Mouse (Mus musculus) embryo, embryonic 9.5 days (tissue): ENCODE measurements around the gene Grik4.
"Not testable (repeated sequence)": the region's sequence is repeated elsewhere in the genome, so short reads cannot be mapped to it uniquely, and the experiment has no call there.

ENCODE experiments used
- DNase-seq: peaks from one replicate; pipeline ENCODE4 v3.0.0-alpha.2; 2017; ENCODE audit errors: extremely low spot score

Gene Grik4

DNA sequence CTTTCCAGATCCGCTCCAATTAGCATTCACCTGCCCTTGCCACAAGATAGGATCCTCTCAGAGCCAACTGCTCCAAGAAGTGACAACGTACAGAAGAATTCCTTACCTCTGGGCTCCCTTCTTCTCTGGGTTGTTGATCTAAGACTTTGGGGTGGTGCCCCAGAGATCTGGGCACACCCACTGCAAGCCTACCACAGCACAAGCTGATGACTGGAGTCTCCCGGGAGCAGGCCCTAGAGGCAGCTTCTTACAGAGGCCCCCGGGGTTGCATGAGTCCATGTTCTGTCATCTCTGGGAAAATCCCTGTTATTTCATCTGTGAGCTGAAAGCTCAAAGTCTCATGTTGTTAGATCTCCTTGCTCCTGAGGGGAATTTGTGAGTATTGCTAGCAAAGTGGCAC, 146.0 kb downstream of the Grik4 start:
- DNase-seq, result no peak

GRCm38 (mm10) chr9:42797276-42797675, 147.0 kb downstream of the Grik4 start:
- no peak for DNase-seq

GRCm38 (mm10) chr9:42795881-42796280, 148.4 kb downstream of the Grik4 start:
- no peak for DNase-seq

DNA sequence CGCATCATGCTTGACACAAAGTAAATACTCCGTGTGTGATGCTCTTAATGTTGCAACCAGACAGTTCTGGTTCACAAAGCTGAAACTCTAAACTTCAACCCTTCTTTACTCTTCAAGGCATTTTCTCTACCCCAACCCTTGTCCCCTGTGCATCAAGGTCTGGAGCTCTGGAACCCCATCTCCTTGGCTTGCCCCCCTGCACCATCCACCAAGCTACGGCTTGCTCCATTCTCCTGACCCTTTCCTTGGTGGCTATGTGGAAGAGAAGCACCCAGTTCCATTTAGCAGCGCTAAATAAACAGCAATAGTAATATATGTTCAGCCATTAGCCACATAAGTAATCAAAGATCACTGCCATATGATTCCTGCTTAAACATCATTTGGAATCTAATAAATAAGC, 150.3 kb downstream of the Grik4 start:
- no peak for DNase-seq

DNA sequence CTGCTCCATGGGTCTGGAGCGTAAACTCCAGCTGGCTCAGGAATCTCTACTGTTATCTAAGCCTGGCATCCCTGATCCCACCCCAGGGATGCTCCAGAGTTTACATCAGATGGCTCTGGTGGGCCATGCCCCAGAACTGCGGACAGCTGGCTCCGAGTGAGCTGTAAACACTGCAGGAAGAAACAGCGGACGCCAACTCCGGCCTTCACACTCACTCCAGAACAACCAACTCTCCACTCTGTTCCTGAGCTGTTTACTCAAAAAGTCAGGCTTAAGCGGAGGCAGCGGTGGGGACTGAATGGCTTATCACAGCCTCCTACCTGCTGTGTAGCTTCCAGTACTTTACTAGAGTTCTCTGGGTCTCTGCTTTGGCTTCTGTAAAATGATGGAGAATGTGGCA, 150.7 kb downstream of the Grik4 start:
- DNase-seq, result no peak

GRCm38 (mm10) chr9:42792381-42792780, 151.9 kb downstream of the Grik4 start:
- DNase-seq, result no peak

DNA sequence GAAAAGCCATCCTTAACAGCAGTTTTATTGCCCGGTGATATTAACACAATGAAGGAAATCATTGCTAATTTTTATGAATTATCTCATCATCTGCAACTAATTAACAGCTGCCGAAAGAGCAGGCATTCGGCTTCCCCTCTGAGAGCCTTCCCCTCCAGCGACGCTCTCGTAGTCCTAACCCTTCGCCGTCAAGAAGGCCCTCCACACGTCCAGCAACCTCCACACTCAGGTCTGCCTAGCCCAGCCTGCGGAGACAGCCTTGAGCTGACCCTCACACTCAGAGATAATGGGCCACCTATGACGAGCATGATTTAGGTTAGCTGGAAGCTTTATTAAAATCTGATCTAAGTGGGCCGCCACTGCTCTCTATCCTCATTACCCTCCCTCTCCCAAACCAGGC, 152.5 kb downstream of the Grik4 start:
- no peak for DNase-seq

GRCm38 (mm10) chr9:42791346-42791745, 152.9 kb downstream of the Grik4 start:
- no peak for DNase-seq

DNA sequence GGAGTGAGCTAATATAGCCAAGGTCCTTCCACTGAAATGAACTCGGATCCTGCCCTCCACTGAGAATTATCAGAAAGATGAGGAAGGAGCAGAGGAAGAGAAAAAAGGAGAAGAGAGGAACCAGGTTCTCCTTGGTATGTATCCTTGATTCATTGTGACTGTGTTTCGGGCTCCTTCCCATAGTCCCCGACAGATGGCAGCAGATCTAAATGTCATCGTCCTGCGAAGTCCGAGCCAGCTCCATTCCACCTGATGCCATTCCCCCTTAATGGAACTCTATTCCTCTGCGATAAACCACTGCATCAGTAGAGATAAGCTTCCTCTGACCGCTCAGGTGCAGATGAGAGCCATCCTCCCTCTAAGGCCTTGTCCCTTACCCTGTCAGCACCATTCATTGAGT, 155.8 kb downstream of the Grik4 start:
- DNase-seq, result peak; percentile 45

DNA sequence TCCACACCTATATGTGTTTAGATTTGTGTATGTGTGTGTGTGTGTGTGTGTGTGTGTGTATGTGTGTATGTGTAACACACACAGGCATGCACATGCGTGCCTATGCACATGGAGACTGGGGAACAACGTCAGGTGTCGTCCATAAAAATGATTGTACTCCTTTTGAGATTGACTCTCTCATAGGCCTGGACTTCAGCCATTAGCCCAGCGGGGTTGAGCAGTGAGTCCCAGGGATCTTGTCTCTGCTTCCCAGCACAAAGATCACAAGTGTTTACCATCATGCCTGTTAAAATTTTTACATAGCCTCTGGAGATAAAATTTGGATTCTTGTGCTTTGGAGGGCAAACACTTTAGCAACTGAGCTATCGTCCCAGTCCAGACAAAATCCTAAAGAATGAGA, 157.4 kb downstream of the Grik4 start:
- DNase-seq, result no peak

GRCm38 (mm10) chr9:42786286-42786685, 158.0 kb downstream of the Grik4 start:
- DNase-seq, result no peak

- no peak for DNase-seq
Observed at GRCm38 (mm10) chr9:42785173-42785830, 159.0 kb downstream of the Grik4 start.

GRCm38 (mm10) chr9:42783248-42783903, 160.9 kb downstream of the Grik4 start:
- no peak for DNase-seq

DNA sequence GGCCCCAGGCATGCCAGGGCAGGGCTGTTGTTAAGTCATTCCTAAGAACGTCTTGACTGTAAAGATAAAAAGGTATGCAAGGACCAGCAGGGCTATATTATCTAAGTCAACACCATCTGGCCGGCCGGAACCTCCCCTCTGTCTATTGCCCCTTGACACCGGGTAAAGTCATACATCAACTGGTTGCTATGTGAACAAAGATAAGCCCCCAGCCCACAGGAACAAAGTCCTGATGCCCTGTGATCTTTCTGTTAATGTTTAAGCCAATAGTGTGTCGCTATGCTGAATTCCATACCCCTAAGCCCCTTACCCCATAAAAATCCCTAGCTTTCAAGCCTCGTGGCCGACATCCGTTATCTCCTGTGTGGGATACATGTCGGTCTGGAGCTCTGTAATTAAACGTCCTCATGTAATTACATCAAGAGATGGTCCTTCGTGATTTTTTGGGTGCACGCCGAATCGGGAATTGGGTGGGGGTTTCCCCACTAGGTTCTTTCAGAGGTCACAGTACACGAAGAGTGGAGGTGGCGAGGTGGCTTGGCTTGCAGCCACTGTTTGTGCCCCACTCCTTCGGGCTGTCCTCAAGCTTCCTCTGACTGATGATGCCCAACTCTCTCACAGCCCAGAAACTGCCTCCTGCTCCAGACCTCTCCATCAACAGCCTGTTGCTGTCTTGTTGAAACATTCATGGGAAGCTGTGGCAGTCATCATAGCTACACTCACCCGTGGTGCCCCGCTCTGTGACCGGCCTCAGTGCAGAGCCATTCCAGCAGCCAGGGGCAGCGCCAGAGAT, 165.6 kb downstream of the Grik4 start:
- DNase-seq, result not testable (repeated sequence)

DNA sequence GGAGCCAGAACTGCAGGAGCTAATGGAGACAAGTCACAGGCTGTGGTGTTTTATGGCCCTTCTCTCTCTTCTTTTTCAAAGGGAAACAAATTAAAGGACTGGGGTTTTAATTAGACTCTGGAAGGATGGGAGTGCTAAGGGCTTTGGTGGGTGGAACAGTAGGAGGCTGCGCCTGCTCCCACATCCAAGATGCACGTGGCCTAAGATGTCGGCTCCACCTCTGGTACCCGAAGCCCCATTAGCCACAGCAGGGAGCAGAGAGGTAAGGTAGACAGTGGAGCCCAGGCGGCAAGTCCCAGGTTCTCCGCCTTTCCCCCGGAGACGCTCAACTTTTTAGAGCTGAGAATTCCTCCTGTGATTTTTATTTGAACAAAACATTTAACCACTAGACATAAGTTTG, 166.4 kb downstream of the Grik4 start:
- DNase-seq, result no peak

- no peak for DNase-seq
Observed at GRCm38 (mm10) chr9:42776804-42777203, 167.5 kb downstream of the Grik4 start.

- DNase-seq, result peak; percentile 42
Observed at GRCm38 (mm10) chr9:42764823-42765560, 179.3 kb downstream of the Grik4 start.

DNA sequence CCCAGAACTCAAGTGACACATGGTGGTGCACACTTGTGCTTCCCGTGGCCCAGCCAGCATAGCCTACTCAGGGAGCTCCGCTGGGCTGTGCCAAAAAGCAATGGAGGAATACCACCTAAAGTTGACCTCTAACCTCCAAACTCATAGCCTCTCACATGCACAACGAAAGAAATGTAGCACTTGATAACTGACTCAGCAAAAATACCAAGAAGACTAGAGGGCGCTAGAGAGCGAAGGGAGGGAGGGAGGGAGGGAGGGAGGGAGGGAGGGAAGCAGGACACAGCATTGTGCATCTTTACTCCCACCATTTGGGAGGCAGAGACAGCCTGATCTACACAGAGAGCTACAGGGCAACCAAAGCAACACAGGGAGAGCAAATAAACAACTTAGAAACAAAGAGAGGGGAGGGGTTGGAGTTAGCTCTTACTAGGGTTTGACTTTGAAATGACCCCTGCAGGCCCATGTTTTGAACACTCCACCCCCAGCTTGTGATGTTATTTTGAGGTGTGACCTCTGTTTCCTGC, 185.5 kb downstream of the Grik4 start:
- no peak for DNase-seq

DNA sequence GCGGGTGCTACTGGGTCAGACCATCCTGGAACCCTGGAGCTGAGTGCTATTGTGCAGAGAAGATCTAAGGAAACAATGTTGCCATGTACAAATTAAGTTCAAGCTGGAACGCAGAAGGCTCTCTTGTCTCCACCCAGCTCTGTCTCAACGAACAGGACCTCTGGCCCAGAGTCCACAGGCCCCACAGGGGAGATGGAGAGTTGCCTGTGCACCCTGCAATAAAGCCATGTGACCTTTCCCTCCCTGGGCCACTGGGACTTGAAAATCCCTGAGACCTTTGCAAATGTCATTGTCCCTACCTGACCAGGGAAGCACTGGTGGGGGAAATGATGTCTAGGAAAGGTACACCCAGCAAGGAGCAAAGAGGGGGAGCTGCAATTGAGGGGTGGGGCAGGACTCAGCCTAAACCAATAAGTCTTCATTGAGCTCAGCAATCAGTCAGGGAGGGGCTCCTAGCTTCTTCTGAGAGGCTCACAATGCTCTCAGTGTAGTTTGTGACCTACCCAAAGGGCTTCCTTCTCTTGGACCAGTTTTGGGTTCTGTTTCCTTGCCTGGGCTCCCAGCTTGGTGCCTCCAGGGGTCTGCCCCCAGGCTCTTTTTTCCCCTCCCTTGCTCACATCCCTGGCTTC, 187.2 kb downstream of the Grik4 start:
- no peak for DNase-seq

- DNase-seq, result no peak
Observed at GRCm38 (mm10) chr9:42754699-42755098, 189.6 kb downstream of the Grik4 start.

GRCm38 (mm10) chr9:42751160-42751559, 193.1 kb downstream of the Grik4 start:
- no peak for DNase-seq
